Mouse (Mus musculus) ES-E14 (cell line): ENCODE data around the gene Cyb561a3. TPM values are rescaled to one million over a fixed set of nuclear protein-coding genes. Genes with fewer than 3 reads are reported as not detected.

Experiments used
- DNase-seq: peaks from one replicate; pipeline ENCODE4 v3.0.0-alpha.2; 2013; ENCODE audit warnings: low read depth, low spot score
- H3K27ac ChIP-seq: 2 replicates; pipeline ENCODE4 v1.5.1; 2012; ENCODE audit warnings: low read depth, mild to moderate bottlenecking, low read length, moderate library complexity, mixed read lengths; ENCODE audit not compliant: poor library complexity, insufficient read depth, severe bottlenecking
- H3K36me3 ChIP-seq: 2 replicates; pipeline ENCODE4 v1.6.1; 2012; ENCODE audit warnings: mild to moderate bottlenecking, low read length, moderate library complexity, mixed read lengths; ENCODE audit not compliant: control insufficient read depth, poor library complexity, insufficient read depth, severe bottlenecking
- H3K4me1 ChIP-seq, 2 experiments: fragments of 150-350 bp in 1 of 2; sonication (generic) in 1 of 2; 2 replicates each; pipeline ENCODE4 v1.6.1; 2012; ENCODE audit warnings: low read length in 2 of 2, mild to moderate bottlenecking in 1 of 2, mixed read lengths in 1 of 2; ENCODE audit not compliant: control insufficient read depth in 2 of 2, insufficient read depth in 2 of 2, poor library complexity in 1 of 2
- H3K4me3 ChIP-seq, 2 experiments: fragments of 150-350 bp in 1 of 2; sonication (generic) in 1 of 2; 2 replicates each; pipeline ENCODE4 v1.5.1; 2012; ENCODE audit warnings: low read length in 2 of 2, low read depth in 1 of 2, mild to moderate bottlenecking in 1 of 2, mixed read lengths in 1 of 2; ENCODE audit not compliant: insufficient read depth in 1 of 2, poor library complexity in 1 of 2, severe bottlenecking in 1 of 2
- H3K9ac ChIP-seq: 2 replicates; pipeline ENCODE4 v1.6.1; 2012; ENCODE audit warnings: low read depth, mild to moderate bottlenecking, low read length, mixed read lengths; ENCODE audit not compliant: poor library complexity, insufficient read depth, severe bottlenecking
- H3K9me3 ChIP-seq: fragments of 150-350 bp; sonication (generic); 2 replicates; pipeline ENCODE4 v1.6.1; 2012; ENCODE audit warnings: low read depth, mild to moderate bottlenecking, low read length; ENCODE audit not compliant: control insufficient read depth, insufficient read depth
- CHD2 ChIP-seq: IDR thresholded peaks from 2 replicates; pipeline ENCODE4 v1.6.1; 2014; ENCODE audit warnings: mild to moderate bottlenecking, low read depth, low read length, inconsistent platforms
- HCFC1 ChIP-seq: IDR thresholded peaks from 2 replicates; pipeline ENCODE4 v1.6.1; 2012; ENCODE audit warnings: low read length, inconsistent platforms, borderline replicate concordance; ENCODE audit not compliant: insufficient read depth
- MAFK ChIP-seq: IDR thresholded peaks from 2 replicates; pipeline ENCODE4 v1.6.1; 2014; ENCODE audit warnings: mild to moderate bottlenecking, low read depth, low read length, inconsistent platforms; ENCODE audit not compliant: insufficient read depth
- ZC3H11A ChIP-seq: IDR thresholded peaks from 2 replicates; pipeline ENCODE4 v1.6.1; 2012; ENCODE audit warnings: low read depth, mild to moderate bottlenecking, inconsistent platforms, low read length, borderline replicate concordance
- ZNF384 ChIP-seq: IDR thresholded peaks from 2 replicates; pipeline ENCODE4 v1.6.1; 2012; ENCODE audit warnings: low read depth, low read length, inconsistent platforms
- in situ Hi-C, 2 experiments: fragments of 600-800 bp; cut with MboI; formaldehyde crosslinking; loops; one replicate each; pipeline ENCODE4 v1.15.1; 2025; ENCODE audit warnings: low sequenced_read_pairs in 2 of 2, inconsistent platforms in 1 of 2; ENCODE audit not compliant: unreplicated experiment in 2 of 2
- total RNA-seq: library from RNA; depleted of rRNA; stranded (reverse); fragments of 300-350 nt; gene quantifications from 2 replicates; pipeline ENCODE4 v1.2.3, GENCODE M21; 2012

The Cyb561a3 gene
- total RNA-seq, 1 experiment = 12.9 TPM

DNA sequence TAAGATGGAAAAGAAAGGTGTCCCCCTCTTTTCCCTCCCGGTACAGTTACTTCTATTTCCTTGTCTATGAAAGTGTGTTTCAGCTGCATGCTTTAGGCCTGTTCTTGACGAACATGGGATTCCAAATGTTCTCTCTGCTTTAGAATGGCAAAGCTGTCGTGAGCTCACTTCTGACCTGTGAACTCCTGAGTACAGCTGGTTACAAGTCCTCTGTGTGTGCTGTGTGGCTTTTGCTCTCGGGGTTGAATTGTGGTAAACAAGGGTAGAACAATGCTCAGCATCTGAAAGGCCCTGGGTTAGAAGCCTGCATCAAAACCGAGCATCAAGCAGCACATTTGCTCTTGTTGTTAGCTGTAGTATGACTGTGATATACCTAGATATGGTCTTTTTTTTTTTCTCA lies 14.6 kb upstream of the Cyb561a3 start:
- no peak for DNase-seq
- Histone ChIP-seq H3K9ac (no peak overlapping the region), H3K27ac (no peak overlapping the region), H3K4me3 (no peak overlapping the region), H3K9me3 (no peaks in the 10 kb centered on the region; the same call in 1 of the 2 replicates), H3K36me3 (no peaks in the 10 kb centered on the region), H3K4me1 (no peaks in the 10 kb centered on the region)
- no peak for TF ChIP-seq ZNF384
- no peak for TF ChIP-seq MAFK
- no peak for TF ChIP-seq HCFC1
- TF ChIP-seq ZC3H11A = no peak
- TF ChIP-seq CHD2 = no peak
- in situ Hi-C loops = no loop called here

DNA sequence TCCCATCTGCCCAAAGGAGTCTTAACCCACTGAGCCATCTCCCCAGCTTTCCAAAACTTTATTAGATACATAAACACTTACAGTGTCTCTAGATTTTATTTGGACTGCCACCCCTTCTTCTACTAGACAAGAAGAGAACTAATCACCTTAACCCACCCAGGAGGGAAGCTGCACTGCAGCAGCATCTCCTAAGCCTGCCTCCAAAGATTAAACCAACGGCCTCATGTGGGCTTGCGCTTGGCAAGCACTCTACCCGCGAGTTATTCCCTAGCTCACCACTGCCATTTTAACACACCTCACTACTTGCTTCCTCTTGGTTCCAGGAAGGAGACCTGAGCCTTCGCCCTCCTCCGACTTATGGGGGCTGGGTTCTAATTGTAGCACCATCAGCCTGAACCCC lies 12.7 kb upstream of the Cyb561a3 start:
- TF ChIP-seq ZC3H11A = no peak
- no peak for TF ChIP-seq MAFK
- no peak for TF ChIP-seq ZNF384
- no peak for TF ChIP-seq HCFC1
- TF ChIP-seq CHD2 = no peak
- H3K9ac ChIP-seq = no peak overlapping the region

DNA sequence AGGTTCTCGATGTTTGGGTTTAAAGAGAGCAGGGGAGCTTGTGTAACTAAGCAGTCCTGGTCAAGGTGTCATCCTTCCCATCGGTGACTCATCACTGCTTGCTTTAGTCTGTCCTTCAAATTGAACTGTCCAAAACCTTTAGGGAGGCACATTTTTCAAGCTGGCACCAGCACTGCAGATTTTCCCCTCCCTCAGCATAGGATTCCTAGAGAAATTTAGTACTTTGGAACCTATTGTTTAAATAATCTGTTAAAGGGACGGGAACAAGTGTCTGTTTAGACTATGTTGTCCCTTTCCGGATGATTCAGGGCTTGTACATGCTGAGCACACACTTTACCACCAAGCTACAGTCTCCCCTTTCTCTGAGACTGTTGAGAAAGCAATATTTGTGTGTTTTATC lies 11.8 kb upstream of the Cyb561a3 start:
- peaks cover 2% of the 10 kb centered on the region; the same call in 1 of the 2 replicates for H3K36me3 ChIP-seq
- no peaks in the 10 kb centered on the region for H3K4me1 ChIP-seq
- no peak for TF ChIP-seq ZNF384
- no peak for TF ChIP-seq CHD2
- no peak for TF ChIP-seq ZC3H11A
- no peak for TF ChIP-seq HCFC1
- no peak for TF ChIP-seq MAFK
- no peak overlapping the region for H3K9ac ChIP-seq
- no peak for DNase-seq
- H3K4me3 ChIP-seq = no peak overlapping the region
- H3K27ac ChIP-seq = no peak overlapping the region
- in situ Hi-C loops = no loop called here
- no peaks in the 10 kb centered on the region; the same call in 1 of the 2 replicates for H3K9me3 ChIP-seq

More for the DNA sequence above, 12.7 kb upstream of the Cyb561a3 start:
- Histone ChIP-seq H3K36me3 (no peaks in the 10 kb centered on the region), H3K4me3 (no peak overlapping the region), H3K27ac (no peak overlapping the region), H3K4me1 (no peaks in the 10 kb centered on the region), H3K9me3 (no peaks in the 10 kb centered on the region; the same call in 1 of the 2 replicates)
- in situ Hi-C loops = no loop called here
- DNase-seq = no peak

DNA sequence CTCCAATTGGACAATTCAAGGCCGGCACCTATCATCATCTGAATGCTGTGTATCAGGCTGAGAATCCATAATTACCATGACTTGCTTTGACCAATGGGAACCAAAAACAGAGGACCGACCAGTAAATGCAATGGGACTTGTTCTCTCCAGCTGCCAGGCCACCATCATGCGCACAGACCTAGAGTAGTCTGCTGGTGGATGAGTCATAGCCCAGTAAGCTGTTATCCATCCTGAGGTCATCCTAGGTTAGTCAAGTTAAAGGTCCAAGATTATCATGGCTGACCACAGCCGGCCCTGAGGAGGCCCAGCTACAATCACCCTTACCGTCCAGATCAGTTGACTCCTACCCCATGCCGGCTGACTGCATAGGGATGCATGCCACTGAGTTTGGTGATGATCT lies 7.3 kb upstream of the Cyb561a3 start:
- H3K4me3 ChIP-seq = no peak overlapping the region
- H3K9me3 ChIP-seq = no peaks in the 10 kb centered on the region; the same call in 1 of the 2 replicates
- TF ChIP-seq HCFC1 (no peak), ZC3H11A (no peak), CHD2 (no peak), MAFK (no peak), ZNF384 (no peak)
- in situ Hi-C loops = no loop called here
- no peaks in the 10 kb centered on the region for H3K4me1 ChIP-seq
- H3K27ac ChIP-seq = no peak overlapping the region
- peaks cover 22% of the 10 kb centered on the region for H3K36me3 ChIP-seq
- no peak for DNase-seq
- no peak overlapping the region for H3K9ac ChIP-seq
